Mouse (Mus musculus) natural killer cell, adult 2 months (primary cell): Measurements from ENCODE around the gene Rrp7a.

Experiments used
- DNase-seq, 2 experiments: peaks; one replicate each; pipeline ENCODE4 v3.0.0; 2022; ENCODE audit warnings: low spot score in 2 of 2

Rrp7a gene

DNA sequence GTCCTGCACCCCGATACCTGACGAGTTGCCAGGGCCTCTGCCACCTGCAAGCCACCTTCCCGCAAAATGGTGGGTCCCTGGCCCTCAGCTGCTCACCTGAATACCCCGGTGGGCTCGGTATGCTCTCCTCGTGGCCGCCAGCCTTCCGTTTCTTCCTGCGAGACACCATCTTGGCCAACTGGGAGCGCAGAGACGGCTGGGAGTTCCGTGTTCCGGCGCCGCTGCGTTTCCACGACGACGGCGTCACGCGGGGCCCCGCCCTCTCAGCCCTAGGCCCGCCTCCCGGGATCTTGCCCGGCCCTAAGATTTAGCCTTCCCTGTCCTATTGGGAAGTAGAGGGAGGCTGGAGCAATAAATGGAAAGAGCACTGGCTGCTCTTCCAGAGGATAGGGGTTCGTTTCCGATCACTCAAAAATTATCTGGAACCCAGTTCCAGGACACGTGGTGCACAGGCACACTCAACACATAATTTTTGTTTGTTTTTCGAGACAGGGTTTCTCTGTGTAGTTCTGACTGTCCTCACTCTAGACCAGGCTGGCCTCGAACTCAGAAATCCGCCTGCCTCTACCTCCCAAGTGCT is at the start of gene Rrp7a:
Rrp7a (minus strand) TSS at position 236 of the 580 bp plus-strand sequence.
- peak; percentile 69 to 71 for DNase-seq

- peak; percentile 96 to 97 for DNase-seq
These were observed 49.3 kb upstream of the Rrp7a start for GRCm38 (mm10) chr15:83171712-83172481.

DNA sequence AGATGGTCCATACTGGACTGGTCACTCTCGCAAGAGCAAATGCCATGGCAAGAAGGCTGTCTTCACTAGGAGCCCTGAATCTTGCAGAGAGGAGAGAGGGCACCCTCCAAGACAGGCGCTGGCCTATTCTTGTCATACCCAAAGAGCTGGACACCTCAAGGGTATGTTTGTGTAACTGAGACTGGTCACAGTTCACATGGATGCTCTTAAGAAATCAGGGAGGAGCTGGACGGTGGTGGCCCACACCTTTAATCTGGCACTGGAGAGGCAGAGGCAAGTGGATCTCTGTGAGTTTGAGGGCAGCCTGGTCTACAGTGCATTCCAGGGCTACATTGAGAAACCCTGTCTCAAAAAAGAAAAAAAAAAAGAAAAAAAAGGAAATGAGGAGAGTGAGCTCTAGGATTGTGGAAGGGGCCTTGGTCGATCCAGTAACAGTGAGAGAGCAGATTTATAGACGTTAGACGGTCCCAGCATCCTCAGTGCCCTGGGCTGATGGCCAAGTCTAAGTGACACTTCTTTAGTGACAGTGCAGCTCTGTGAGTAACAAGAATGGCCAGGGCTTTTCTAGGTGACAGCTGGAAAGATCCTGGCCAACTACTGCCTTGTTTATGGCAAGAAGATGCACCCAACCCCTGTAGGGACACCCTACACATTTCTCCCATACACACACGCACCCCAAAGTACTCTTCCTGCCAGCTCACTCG is 48.5 kb upstream of the Rrp7a start:
- no peak for DNase-seq

DNA sequence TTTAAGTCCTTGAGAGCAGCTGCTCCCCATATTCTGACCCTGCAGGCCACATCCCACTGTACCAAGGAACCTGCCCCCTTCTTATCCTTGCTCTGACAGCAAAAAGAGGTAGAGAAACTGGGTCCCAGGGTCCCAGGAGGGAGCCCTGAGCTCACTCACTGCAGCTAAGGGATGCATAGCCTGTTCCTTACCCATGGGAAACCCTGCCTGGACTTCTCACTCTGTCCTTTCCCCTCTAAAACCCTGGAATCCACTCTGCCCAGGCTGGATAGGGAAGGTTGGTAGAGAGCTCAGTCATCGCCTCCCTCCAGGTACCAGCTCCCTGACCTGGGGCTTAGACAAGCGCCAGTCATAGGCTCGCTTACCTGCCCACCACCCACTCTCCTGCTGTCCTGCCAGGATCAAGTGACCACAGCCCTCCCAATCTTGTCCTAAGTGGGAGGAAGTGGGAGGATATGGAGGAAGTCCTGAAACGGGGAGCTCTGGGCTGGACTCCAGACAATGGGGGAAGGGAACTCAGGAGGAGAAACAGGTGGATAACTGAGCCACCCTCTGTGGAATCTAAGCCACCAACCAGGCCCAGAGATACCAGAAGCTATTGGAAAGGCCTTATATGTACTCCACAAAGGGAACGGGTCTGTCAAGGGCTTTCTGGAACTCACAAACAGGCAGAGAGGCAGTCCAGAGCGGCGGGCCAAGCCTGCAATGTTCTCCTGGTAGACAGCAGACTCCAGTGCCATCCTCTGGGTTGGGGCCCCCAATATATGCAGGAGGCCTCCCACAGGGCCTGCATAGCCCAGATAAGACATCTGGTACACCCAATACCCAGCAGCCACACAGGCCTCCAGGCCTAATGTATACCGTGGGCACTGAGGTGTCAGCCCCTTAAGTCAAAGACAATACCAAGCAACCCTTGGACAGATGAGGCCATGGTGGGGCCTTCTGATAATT is 47.4 kb upstream of the Rrp7a start:
- no peak for DNase-seq

- no peak for DNase-seq
These were observed 46.5 kb upstream of the Rrp7a start for GRCm38 (mm10) chr15:83168875-83169771.

DNA sequence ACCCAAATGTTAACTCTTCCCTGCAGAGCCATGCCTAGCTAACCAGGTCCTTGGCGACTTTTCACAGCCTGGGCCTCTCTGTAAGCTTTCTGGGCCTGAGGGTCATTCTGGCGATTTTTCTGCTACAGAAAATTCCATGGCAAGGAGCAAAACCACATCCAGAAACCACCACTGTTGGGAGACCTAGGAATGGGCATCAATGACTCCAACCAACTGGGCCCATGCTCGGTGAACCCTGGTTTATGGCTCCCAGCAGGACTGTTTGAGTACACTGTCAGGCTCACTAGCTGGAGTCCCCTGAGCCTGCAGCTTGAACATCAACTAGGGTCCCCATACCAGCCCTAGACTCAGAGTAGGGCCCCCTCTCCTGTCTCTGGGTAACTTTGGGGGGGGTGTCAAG is 45.7 kb upstream of the Rrp7a start:
- DNase-seq, result no peak

DNA sequence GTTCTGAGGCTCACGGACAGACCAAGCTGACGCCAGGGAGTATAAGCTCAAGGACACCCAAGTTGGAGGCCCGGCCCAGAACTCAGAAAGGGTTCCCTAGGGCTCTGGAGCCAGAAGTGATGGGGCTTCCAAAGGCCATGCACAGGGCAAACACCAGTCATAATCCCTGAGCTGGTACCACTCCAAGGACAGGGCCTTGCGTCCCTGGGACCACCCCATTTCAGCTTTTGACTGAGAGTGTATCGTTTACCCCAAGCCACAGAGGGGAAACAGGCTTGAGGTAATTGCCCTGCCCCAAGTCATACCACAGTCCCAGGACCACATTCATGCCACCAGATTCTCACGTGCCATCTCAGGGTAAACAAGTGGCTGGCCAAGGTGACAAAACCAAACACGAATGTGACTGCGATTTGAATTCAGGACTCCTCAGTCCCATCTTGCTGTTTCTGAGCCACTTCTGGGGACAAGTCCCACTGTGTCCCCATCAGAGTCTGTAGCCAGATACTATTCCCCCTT is 45.0 kb upstream of the Rrp7a start:
- no peak for DNase-seq

DNA sequence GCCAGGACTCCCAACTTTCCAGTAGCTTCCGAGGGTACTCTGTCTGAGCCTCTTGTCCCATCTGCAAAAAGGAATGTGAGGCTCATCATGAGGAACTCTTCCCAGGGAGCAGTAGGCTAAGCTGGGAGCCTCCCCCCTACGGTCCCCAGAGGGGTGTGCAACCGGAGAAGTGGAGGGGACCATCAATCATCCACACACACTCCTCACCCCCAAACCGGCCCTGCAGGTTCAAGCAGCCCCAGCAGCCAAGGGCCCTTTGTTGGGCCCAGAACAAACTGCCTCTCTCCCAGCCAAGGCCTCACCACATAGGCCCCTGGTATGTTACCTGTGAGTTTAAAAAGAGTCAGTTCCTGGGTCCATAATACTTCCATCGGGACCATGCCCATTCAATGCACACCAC is 44.5 kb upstream of the Rrp7a start:
- DNase-seq, result no peak

DNA sequence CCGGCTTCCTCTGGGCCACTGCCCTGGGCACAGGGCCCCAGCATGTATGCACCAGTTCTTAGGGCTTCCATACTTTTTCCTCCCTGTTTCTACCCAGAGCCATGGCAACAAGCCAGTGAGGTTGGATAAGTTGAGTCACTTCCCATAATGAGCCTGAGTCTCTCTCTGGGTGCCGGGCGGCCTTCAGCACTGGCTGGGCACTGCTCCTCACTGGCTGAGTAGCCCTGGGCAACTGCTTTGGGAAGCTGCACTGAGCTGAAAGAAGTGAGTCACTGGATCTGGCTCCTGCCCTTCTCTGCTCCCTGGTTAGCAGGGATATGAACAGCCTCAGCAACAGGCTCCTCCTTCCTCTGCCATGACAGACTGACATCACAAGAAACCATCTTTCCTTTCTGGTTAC is 44.0 kb upstream of the Rrp7a start:
- DNase-seq, result no peak

GRCm38 (mm10) chr15:83165526-83166315 is 43.1 kb upstream of the Rrp7a start:
- DNase-seq, result no peak

DNA sequence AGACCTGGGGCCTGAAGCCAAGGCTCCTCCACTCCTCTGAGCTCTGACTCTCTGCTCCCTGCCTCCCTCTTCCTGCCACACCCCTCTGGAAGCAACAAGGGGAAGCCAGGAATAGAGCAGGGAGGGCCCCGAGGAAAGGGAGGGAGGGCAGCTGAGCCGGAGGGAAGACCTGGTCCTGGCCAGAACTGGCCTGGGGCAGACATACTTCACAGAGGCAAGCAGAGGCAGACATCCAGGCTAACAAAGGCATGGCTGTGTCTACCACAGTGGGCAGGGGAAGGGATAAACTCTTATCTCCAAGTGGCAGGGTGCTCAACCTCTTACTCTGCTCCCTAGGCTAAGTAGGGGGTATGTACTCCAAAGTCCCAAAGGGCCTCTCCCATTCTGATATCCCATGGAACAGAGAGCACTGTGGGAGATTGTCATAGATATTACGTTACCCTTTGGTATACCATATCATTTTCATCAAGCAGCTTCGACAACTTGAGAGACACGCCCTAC is 42.4 kb upstream of the Rrp7a start:
- no peak for DNase-seq

DNA sequence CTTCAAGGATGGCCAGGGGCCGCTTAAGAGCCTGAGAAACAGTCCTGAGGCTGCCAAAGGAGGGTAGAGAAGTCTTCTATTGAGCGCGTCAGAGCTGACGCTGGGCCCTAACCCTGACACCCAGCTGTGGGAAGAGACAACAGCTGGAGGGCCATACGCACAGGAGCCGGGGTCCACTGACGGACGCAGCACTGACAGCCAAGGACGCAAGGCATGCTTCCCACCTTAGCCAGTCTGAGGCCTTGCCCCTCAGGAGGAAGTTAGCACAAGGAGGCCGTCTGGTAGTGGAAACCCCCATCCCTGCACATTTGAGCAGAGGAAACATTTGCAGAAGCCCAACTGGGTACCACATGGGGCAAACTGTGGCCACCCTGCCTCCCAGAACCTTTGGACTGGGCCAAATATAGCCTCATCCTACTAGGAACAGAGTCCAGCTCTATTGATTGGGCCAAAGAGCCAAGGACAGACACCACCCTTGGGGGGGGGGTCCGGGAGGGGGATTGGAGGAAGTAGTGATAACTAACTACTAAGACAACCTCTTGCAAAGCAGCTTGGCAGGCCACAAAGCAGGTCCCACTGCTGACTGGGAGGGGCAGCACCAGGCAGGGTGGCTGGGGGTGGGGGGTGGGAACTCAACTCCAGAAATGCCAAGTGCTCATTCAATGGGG is 40.4 kb upstream of the Rrp7a start:
- no peak for DNase-seq

GRCm38 (mm10) chr15:83162001-83162400 is 39.4 kb upstream of the Rrp7a start:
- no peak for DNase-seq

DNA sequence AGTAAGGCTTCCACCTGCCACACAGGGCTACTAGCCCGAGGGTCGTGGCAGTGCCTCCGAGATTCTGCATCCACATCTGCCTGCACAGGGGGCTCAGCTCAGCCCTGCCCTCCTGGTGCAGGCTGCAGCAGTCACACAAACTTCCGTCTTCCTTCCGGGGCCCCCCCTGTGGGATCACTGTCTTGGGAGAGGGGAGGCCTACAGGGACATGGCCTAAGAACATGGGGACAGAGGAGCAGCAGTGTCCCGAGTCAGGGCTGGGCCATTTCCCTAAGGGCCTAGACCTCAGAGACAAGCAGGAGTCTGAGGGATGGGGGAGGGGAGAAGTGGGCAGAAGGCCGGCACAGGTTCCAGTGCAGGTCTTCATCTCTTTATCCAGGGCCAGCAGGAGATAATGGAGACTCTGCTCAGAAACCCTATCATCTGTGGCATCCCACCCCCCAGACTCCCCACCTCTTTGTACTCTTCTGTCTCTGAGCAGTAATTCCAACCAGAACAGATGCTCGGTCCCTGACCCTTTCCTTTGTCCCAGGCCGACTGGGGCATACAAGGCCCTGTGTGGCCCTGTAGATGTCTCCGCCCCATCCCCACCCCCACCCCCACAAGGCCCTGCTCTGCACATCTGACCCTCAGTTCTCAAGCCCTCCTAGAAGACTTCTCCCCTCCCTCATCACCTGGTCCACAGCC is 38.6 kb upstream of the Rrp7a start:
- DNase-seq, result no peak

GRCm38 (mm10) chr15:83160561-83160960 is 38.0 kb upstream of the Rrp7a start:
- DNase-seq, result no peak

DNA sequence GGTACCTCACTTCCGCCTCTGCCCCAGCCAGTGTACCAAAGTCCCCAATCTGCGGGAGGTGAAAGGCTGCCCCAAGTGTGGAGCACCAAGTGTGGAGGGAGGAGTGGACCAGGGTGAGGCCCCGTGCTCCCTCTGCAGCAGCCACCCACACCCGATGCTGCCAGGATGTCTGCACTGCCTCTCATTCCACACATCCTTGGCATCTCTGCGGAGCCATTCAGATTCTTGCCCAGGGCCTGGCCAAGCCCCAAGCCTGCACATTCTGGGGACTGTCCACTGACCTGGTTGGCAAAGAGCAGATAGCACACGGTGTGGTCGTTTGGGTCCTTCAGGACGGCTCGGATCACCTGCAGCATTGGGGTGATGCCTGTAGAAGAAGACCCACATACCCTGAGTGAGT is 37.2 kb upstream of the Rrp7a start:
- DNase-seq, result no peak

DNA sequence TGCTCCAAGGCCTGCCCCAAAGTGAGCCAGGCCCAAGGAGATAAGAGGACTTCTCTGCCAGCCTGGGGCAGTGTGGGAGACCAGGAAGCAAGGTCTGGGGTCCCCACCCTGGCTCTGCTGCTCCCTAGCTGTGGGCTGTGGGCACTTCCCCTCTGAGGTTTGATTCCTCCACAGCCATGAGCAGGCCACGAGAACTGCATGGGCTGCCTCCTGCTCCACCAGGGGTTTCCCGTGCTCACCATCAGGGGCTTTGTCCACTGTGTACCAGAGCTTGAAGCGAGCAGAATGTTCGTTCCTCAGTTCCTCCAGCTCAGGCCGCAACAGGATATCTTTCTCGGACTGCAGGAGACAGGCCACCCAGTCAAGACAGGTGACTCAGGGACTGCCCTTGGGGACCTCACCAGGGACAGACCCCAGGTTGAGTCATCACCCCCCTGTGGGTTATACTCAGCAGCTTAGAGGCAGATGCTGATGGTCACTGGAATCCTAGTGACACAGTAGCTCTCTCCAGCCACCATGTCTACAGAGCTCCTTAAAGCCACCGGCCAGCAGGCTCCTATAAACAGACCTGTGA is 36.1 kb upstream of the Rrp7a start:
- DNase-seq, result no peak

- no peak for DNase-seq
These were observed 35.1 kb upstream of the Rrp7a start for GRCm38 (mm10) chr15:83157667-83158064.
